Mouse (Mus musculus) kidney, postnatal 36 days (tissue): Measurements from ENCODE around the gene Mrps21.
A peak's percentile ranks its signal among the peaks of the same experiment; 100 is the strongest.
"Not testable (repeated sequence)": the region's sequence is repeated elsewhere in the genome, so short reads cannot be mapped to it uniquely, and the experiment has no call there.

ENCODE experiments used
- DNase-seq, 2 experiments: peaks; one replicate each; pipeline ENCODE4 v3.0.0; 2021 to 2022; ENCODE audit warnings: mixed read lengths in 2 of 2

The Mrps21 gene

DNA sequence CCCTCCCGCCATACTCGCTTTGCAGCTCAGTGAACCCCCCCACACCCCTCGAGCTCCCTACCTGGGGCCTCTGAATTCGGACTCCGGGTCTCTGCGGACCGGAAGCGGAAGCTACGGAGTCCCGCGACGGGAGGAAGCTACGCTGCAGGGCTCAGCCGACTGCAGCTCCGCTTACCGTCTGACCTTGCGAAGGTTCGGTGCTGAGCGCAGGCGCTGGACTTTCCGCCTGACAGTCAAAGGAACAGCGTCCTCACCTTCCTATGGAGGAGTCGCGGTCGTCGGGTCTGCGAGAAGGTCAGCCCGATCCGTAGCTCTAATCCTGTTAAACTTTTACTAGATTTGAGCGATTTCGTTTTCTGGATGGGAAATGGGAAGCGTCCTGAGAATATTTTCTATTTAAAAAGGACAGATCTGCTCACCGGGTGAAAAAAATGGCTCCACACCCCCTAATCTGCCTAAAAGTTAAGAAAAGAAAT lies at the start of gene Mrps21:
Gene Mrps21, minus strand, starts transcription at position 128 of the 476 bp plus-strand sequence.
- peak; percentile 93 for DNase-seq

- not testable (repeated sequence) for DNase-seq
These were observed 49.2 kb upstream of the Mrps21 start for GRCm38 (mm10) chr3:95920532-95920931.

- DNase-seq: no peak
These were observed 45.4 kb upstream of the Mrps21 start for GRCm38 (mm10) chr3:95916760-95917159.

GRCm38 (mm10) chr3:95914706-95915105 lies 43.4 kb upstream of the Mrps21 start:
- DNase-seq: no peak

GRCm38 (mm10) chr3:95907613-95908012 lies 36.3 kb upstream of the Mrps21 start:
- DNase-seq: no peak

DNA sequence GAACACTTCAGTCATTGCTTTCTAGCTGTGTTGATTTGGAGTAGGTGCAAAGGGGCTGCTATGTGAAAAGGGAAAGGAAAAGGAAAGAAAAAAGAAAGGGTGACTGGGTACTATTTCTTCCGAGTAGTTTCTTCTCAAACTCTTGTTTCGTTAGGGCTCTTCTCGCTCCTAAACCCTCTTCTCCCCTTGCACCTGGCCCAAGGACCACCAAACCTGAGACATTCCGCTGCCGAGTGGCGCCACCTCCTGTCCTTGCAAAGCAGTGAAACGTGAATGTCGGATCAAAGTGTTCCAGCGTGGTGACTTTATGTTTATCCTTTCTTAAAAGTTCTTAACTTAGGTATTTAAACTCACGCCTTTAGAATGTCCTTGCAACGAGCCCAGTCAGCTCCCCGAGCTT lies 35.5 kb upstream of the Mrps21 start:
- DNase-seq: peak; percentile 55 to 80

GRCm38 (mm10) chr3:95905940-95906492 lies 34.7 kb upstream of the Mrps21 start:
- peak; percentile 68 to 80 for DNase-seq

DNA sequence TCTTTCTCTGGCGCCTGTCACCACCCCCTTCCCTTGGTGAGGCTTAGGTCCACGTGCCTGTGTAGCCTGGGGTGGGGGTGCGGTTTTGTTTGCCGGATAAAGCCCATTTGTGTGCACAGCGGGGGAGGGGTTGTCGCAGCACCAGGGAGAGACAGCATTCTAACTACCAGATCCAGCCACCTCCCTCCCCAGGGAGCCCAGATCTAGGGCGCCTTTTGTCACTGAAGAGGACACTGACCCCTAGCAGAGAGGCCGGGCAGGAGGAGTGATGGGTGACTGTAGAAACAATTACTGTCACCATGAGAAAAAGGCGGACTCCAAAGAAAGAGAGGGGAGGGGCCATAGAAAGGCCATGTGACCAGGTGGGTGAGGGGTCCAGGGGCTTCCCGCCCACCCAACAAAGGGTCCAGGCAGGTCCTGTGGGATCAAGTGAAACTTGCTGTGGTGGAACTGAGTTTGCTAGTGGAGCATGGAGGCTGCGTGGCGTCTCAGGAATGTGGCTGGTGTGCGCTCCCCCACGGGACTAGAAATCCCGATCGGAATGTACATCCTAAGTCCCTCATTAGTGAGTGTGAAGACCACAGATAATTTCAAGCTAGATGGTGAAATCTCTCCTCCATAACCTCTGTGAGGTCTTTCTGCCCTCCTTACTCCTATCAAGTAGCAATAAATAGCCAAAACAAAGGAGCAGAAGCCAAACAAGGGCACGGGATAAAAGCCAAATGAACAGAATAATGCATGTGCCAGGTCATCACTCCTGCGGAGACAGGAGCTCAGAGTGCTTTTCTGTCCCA lies 34.0 kb upstream of the Mrps21 start:
- DNase-seq: peak; percentile 59 to 63

GRCm38 (mm10) chr3:95904568-95904967 lies 33.2 kb upstream of the Mrps21 start, which contains the start of gene Car14:
Gene Car14 (minus strand): TSS chr3:95904691.
- peak; percentile 68 to 73 for DNase-seq

DNA sequence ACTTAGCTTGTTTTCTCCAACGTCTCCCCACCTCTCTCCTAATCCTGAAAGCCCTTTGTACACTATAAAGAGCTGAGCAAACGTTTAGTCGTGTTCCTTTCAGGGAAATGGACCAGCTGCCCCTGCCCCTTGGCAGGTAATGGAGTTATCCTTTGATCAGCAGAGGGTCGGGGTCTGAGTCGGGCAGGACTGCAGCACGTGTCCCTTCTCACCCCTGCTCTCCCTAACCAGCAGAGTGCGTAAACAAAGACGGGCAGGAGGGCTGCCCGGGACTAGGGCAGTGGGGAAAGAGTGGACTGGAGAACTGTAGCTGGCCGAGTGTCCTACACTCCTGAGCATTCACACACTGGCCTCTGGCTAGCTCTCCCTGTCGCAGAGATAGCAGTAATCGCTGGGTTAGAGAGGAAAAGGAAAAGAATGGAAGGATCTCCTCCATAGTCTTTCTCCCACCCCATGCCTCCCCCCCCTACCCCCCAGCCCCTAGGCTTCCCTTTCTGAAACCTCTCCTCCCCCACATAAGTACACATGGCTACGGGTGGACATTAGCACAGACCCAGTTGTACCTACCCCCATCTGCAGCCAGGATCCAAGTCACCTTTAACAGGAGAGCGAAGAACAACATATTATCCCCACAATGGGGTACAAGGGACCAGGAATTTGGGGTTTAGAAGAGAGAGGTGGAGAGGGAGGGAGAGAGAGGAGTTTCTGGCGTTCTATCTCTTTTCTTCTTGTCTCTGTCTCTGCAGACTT lies 32.6 kb upstream of the Mrps21 start:
- peak; percentile 74 to 86 for DNase-seq

GRCm38 (mm10) chr3:95902643-95903042 lies 31.3 kb upstream of the Mrps21 start:
- peak; percentile 47 to 59 for DNase-seq

DNA sequence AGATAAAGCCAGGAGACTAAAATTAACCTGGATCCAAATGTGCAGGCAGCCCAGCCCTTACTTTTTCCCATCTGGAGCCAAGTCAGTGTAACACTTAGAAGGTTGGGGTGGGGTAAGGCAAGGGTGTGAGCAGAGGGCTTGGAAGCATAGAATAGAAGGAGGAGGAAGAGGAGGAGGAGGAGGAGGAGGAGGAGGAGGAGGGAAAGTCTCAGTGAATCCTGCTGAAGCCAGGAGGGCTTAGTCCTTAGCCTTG lies 31.0 kb upstream of the Mrps21 start:
- no peak for DNase-seq

DNA sequence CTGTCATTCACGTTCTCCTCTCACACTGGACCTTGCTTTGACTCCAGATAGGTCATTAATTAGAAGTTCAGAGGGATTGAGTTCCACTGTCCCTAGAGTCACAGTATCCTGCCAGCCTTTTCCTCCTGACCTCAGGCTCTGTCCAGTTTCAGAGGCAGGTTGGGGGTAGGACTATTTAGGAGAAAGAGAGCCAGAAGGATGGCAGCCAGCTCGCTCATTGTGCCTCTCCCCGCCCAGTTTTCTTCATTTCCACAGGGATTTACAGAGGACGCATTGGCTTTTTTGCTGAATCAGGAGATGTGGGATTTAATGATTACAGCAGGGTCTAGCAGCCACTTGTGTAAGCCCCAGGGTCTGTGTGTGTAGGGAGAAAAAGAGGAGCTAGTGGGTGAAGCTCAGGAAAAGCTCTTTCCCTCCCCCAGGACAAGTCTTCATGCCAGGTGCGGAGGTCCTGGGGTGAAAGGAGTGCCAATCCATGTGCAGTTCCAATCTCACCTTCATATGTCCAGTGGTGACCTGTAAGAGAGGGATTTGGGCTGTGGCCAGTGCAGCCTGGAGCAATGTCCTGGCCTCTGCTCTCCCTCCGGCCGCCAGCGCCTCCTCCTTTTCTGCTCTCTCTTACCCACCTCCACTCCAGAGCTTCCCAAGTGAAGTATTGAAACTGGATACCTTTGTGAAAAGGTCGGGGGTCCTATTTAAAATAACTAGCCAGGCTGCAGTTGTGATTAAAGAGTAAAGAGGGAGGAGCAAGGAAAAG lies 30.5 kb upstream of the Mrps21 start:
- peak; percentile 78 to 81 for DNase-seq

DNA sequence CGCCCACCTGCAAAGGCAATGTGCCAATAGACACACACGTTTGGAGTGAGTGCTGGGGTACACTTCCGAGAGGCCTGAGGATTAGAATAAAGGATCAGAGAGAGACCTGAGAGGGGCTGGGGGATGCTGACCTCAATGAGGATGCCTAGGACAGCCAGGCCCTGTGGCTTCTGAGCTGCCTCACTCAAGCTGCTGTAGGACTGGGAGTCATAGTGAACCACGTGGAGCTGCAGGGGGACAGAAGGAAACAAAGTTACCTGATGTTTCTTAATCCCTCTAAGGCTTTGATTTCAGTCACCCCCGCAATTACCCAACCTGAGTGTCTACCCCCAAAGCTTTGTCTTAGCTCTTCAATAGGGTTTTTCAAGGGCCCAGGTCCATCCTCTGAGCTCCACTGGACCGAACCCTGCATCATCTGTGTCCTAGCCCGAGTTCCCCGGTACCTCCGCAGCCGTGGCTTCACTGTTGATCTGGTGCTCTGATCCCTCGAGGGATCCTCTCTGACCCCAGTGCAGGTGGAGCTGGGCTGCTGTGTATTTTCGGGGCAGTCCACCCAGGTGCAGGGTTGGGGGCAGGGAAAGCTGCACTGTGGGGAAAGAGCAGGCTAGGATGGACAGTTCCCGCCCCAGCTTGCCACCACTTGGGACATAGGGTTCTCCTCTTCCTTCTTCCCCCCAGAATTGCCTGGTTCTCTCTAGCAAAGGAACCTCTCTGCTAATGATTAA lies 28.6 kb upstream of the Mrps21 start:
- no peak for DNase-seq

- not testable (repeated sequence) for DNase-seq
These were observed 24.2 kb upstream of the Mrps21 start for GRCm38 (mm10) chr3:95895501-95895900.

DNA sequence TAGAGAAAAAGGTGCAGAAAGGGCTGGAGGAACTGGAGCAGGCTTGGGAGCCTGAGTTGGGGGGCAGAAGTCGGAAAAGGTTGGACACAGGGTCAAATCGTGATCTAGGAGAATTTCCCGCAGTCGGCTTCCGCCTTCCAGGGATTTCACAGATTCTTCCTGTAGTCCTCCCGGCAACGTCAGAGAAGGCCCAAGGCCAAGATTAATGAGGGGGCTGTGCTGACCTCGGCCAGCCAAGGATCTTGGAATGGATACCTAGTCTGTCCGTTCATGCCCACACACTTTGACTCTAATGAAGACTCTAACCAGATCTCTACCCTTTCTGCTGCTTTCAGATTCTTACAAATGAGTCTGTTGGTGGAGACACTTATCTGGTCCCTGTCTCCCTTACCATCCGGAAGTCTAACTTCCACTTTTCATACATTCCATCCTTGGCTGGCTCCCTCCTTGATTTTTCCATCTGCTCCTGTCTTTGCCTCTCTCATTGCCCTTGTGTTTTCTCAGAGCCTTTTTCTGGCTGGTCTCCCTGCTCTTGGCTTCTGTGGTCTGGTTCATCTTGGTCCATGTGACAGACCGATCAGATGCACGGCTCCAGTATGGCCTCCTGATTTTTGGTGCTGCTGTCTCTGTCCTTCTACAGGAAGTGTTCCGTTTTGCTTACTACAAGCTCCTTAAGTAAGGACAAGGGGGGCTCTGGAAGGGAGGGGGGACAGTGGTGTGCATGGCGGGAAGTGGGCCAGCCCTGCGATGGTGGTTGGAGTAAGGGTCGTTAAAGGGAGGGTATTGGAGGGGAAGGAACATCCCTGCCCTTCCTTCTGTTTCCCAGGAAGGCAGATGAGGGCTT lies 23.2 kb upstream of the Mrps21 start:
- peak; percentile 86 to 90 for DNase-seq

- peak; percentile 96 to 99 for DNase-seq
These were observed 22.4 kb upstream of the Mrps21 start, which contains the start of gene Aph1a for GRCm38 (mm10) chr3:95893606-95894316. Gene Aph1a (plus strand): TSS chr3:95893969.

DNA sequence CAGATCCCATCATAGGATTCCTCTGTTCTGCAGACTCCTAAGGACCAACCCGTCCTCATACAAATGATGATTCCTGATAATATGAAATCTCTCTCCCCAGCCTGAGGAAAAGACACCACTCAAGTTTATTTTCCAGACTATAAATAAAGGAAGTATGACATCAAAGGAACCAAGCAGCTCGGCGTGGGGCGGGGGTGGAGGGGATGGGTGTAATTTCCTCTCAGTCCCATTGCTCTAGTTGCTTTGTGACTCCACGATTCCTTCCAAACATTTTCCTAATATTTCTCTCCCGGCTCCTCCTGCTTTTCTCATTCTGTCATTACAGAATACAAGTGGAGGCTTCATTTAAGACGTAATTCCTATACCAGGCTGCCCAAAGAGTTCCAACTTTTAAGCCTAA lies 21.8 kb upstream of the Mrps21 start:
- DNase-seq: no peak

DNA sequence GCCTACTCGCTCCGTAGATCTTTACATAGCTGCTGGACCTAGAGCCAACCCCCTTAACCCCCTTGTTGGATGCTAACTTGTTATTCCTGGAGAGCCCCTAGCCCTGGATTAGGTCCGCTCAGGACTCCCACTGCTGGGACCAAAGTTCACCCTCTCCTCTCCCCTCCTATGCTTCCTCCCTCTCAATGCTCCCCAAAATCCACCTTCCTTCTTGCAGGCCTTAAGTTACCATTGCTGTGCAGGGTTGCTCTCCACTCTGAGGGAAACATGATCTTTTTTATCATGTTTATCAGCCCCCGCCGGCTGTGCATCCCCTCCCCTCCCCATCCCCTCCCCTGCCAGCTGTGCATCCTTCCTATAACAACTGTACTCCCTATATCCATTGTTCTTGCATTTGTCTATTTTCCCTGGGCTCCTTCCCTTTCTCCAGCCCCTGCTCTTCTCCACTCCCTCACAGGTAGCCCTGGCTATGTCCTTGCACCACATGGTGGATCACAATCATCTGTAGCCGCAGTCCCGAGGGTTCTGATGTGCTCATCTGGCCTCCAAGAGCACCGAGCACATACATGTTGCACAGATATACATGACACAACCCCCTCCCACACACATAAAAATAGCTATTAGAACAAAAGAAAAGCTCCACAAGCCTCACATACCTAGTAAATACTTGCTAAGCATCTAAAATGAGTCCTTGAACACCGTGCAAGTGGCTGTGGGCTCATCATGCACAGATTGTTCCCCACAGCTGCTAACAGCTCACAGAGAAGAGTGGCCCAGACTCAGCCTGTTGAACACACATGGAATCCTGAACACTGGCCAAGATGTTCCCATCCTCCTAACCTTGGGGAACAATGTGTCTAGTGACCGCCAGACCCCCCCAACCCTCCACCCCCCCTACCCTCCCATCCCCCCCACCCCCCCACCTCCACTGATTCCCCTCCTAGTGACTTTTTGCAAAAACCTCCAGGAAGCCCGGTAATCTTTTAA lies 21.0 kb upstream of the Mrps21 start:
- DNase-seq: no peak
